Mouse (Mus musculus) G1E-ER4 (cell line): ENCODE measurements around the gene Mep1a. TPM values are rescaled to one million over a fixed set of nuclear protein-coding genes. Genes with fewer than 3 reads are reported as not detected.

Experiments
- GATA1 ChIP-seq: IDR thresholded peaks from one replicate; pipeline ENCODE4 v1.8.0; 2012; ENCODE audit warnings: low read length, inconsistent platforms
- polyA plus RNA-seq: library from polyadenylated mRNA; stranded (reverse); fragments of >175 nt; gene quantifications from 2 replicates; pipeline ENCODE4 v1.2.3, GENCODE M21; 2012

Gene Mep1a
- polyA plus RNA-seq, 1 experiment = not detected

- TF ChIP-seq GATA1 = no peak
Measured at GRCm38 (mm10) chr17:43497521-43497920, 5.1 kb downstream of the Mep1a start.

GRCm38 (mm10) chr17:43495502-43495901 lies 7.1 kb downstream of the Mep1a start:
- TF ChIP-seq GATA1 = no peak

GRCm38 (mm10) chr17:43488439-43489151 lies 14.0 kb downstream of the Mep1a start:
- no peak for TF ChIP-seq GATA1

- TF ChIP-seq GATA1 = no peak
Measured at GRCm38 (mm10) chr17:43485982-43486381, 16.6 kb downstream of the Mep1a start.

- no peak for TF ChIP-seq GATA1
Measured at GRCm38 (mm10) chr17:43477621-43478020, 25.0 kb downstream of the Mep1a start.

GRCm38 (mm10) chr17:43474775-43475174 lies 27.8 kb downstream of the Mep1a start:
- TF ChIP-seq GATA1 = no peak

GRCm38 (mm10) chr17:43472558-43472957 lies 30.1 kb downstream of the Mep1a start:
- TF ChIP-seq GATA1 = no peak

- TF ChIP-seq GATA1 = no peak
Measured at GRCm38 (mm10) chr17:43470039-43470438, 32.6 kb downstream of the Mep1a start.

GRCm38 (mm10) chr17:43460245-43461181 lies 42.1 kb downstream of the Mep1a start:
- no peak for TF ChIP-seq GATA1

GRCm38 (mm10) chr17:43459737-43460230 lies 42.8 kb downstream of the Mep1a start:
- no peak for TF ChIP-seq GATA1

- TF ChIP-seq GATA1 = no peak
Measured at GRCm38 (mm10) chr17:43458598-43458997, 44.0 kb downstream of the Mep1a start.

GRCm38 (mm10) chr17:43451216-43451615 lies 51.4 kb downstream of the Mep1a start:
- no peak for TF ChIP-seq GATA1

- TF ChIP-seq GATA1 = no peak
Measured at GRCm38 (mm10) chr17:43434485-43434884, 68.1 kb downstream of the Mep1a start.

GRCm38 (mm10) chr17:43431692-43432091 lies 70.9 kb downstream of the Mep1a start:
- TF ChIP-seq GATA1 = no peak

Other genes starting within 250 kb of the Mep1a start
- gene Adgrf1, start 232.5 kb downstream of the Mep1a start, polyA plus RNA-seq = not detected in 2 replicates
- not detected in 2 replicates for gene Adgrf5, start 142.4 kb downstream of the Mep1a start, polyA plus RNA-seq
- gene Ankrd66, start 40.8 kb upstream of the Mep1a start, polyA plus RNA-seq = not detected in 2 replicates
- gene Pla2g7, start 65.3 kb upstream of the Mep1a start, polyA plus RNA-seq = not detected in 2 replicates
- not detected in 2 replicates for gene Tdrd6, start 127.5 kb upstream of the Mep1a start, polyA plus RNA-seq
- gene Slc25a27, start 164.4 kb upstream of the Mep1a start, polyA plus RNA-seq = not detected in 2 replicates
- not detected in 2 replicates for gene Cyp39a1, start 164.6 kb upstream of the Mep1a start, polyA plus RNA-seq